Mouse (Mus musculus) heart, embryonic 11.5 days (tissue): ENCODE data around the gene Dhx30. TPM values are rescaled to one million over a fixed set of nuclear protein-coding genes. Genes with fewer than 3 reads are reported as not detected.

Experiments used
- ATAC-seq: fragments of 200-750 bp; cut with Nextera tagmentation; replicated peaks from 2 replicates; pipeline ENCODE4 v1.8.0; 2017; ENCODE audit warnings: moderate library complexity; ENCODE audit not compliant: insufficient number of reproducible peaks, low FRiP score, low TSS enrichment
- H3K27ac ChIP-seq: fragments of 300-500 bp; sonication (generic); 2 replicates; pipeline ENCODE4 v1.5.1; 2014; ENCODE audit warnings: mild to moderate bottlenecking, low read depth, low read length
- H3K27me3 ChIP-seq: fragments of 300-500 bp; sonication (generic); 2 replicates; pipeline ENCODE4 v1.6.1; 2014; ENCODE audit warnings: mild to moderate bottlenecking, low read length, mixed read lengths; ENCODE audit not compliant: control insufficient read depth, insufficient read depth
- H3K36me3 ChIP-seq: fragments of 300-500 bp; sonication (generic); 2 replicates; pipeline ENCODE4 v1.6.1; 2014; ENCODE audit warnings: mild to moderate bottlenecking, low read length, moderate library complexity, mixed read lengths; ENCODE audit not compliant: control insufficient read depth, insufficient read depth
- H3K4me1 ChIP-seq: fragments of 300-500 bp; sonication (generic); 2 replicates; pipeline ENCODE4 v1.6.1; 2014; ENCODE audit warnings: low read length; ENCODE audit not compliant: control insufficient read depth, insufficient read depth
- H3K4me2 ChIP-seq: fragments of 300-500 bp; sonication (generic); 2 replicates; pipeline ENCODE4 v1.6.1; 2014; ENCODE audit warnings: mild to moderate bottlenecking, moderate library complexity
- H3K4me3 ChIP-seq: fragments of 300-500 bp; sonication (generic); 2 replicates; pipeline ENCODE4 v1.5.1; 2014; ENCODE audit warnings: low read depth, low read length
- H3K9ac ChIP-seq: fragments of 300-500 bp; sonication (generic); 2 replicates; pipeline ENCODE4 v1.6.1; 2014; ENCODE audit warnings: mild to moderate bottlenecking, low read depth, low read length, moderate library complexity
- H3K9me3 ChIP-seq: fragments of 300-500 bp; sonication (generic); replicated peaks from 2 replicates; pipeline ENCODE4 v1.6.1; 2016; ENCODE audit warnings: low read length; ENCODE audit not compliant: control insufficient read depth
- WGBS: fragments of 180-500 bp; shearing (Covaris S2); extraction: QIAGEN DNeasy Blood & Tissue Kit; methylation state at CpG from one replicate; pipeline ENCODE4 v1.1.7; 2014; ENCODE audit not compliant: insufficient replicate concordance; 5-methylcytosine and 5-hydroxymethylcytosine counted together
- polyA plus RNA-seq: library from polyadenylated mRNA; unstranded; fragments of >200 nt; fragmentation: Nextera tagmentation; extraction: Ambion mirVana; gene quantifications from 2 replicates; pipeline ENCODE4 v1.2.1, GENCODE M21; 2014

Dhx30 gene
- polyA plus RNA-seq, 1 experiment from 2014 or later: 108 TPM

GRCm38 (mm10) chr9:110116977-110117778, 452 bp downstream of the Dhx30 start, which contains the start of gene Smarcc1:
Smarcc1 (plus strand) TSS chr9:110117708.
- Histone ChIP-seq H3K4me1 (peaks cover 13% of the 10 kb centered on the region), H3K9ac (peak within 1 kb of the TSS; percentile 92), H3K4me2 (peak within 1 kb of the TSS; percentile 87), H3K36me3 (no peaks in the 10 kb centered on the region), H3K27ac (peak within 1 kb of the TSS; percentile 90), H3K4me3 (peak within 1 kb of the TSS; percentile 85), H3K9me3 (no peaks in the 10 kb centered on the region), H3K27me3 (no peaks in the 10 kb centered on the region)
- peak; percentile 95 for ATAC-seq
- 1% methylated on average over 77 of the region's 79 CpGs for WGBS

GRCm38 (mm10) chr9:110116353-110116976, 1.2 kb downstream of the Dhx30 start:
- no peaks in the 10 kb centered on the region for H3K9me3 ChIP-seq
- H3K9ac ChIP-seq: peak overlapping the region; percentile 92
- peak overlapping the region; percentile 90 for H3K27ac ChIP-seq
- peaks cover 13% of the 10 kb centered on the region for H3K4me1 ChIP-seq
- H3K36me3 ChIP-seq: peaks cover 4% of the 10 kb centered on the region; the same call in 1 of the 2 replicates
- no peaks in the 10 kb centered on the region for H3K27me3 ChIP-seq
- peak overlapping the region; percentile 85 for H3K4me3 ChIP-seq
- no peak for ATAC-seq
- peak overlapping the region; percentile 87 for H3K4me2 ChIP-seq
- WGBS: 13% methylated on average over 10 of the region's 10 CpGs

- Histone ChIP-seq H3K4me3 (peak overlapping the region; percentile 82), H3K27me3 (no peaks in the 10 kb centered on the region), H3K27ac (no peak overlapping the region; the same call in 1 of the 2 replicates), H3K4me2 (peak overlapping the region; percentile 85), H3K9me3 (no peaks in the 10 kb centered on the region), H3K9ac (peak overlapping the region; percentile 89), H3K36me3 (peaks cover 17% of the 10 kb centered on the region), H3K4me1 (peaks cover 3% of the 10 kb centered on the region; the same call in 1 of the 2 replicates)
- 3% methylated on average over 41 of the region's 41 CpGs for WGBS
- ATAC-seq: peak; percentile 83
These were observed 16.7 kb downstream of the Dhx30 start for GRCm38 (mm10) chr9:110100627-110101600.

- peaks cover 23% of the 10 kb centered on the region for H3K36me3 ChIP-seq
- no peak overlapping the region for H3K9ac ChIP-seq
- peaks cover 3% of the 10 kb centered on the region; the same call in 1 of the 2 replicates for H3K4me1 ChIP-seq
- no peak overlapping the region for H3K4me2 ChIP-seq
- no peak overlapping the region for H3K27ac ChIP-seq
- H3K4me3 ChIP-seq: no peak overlapping the region
- no peaks in the 10 kb centered on the region for H3K9me3 ChIP-seq
- no peaks in the 10 kb centered on the region for H3K27me3 ChIP-seq
- 93% methylated on average over 3 of the region's 3 CpGs for WGBS
- no peak for ATAC-seq
These were observed 19.8 kb downstream of the Dhx30 start for GRCm38 (mm10) chr9:110097791-110098190.

GRCm38 (mm10) chr9:110094761-110095160, 22.9 kb downstream of the Dhx30 start:
- 92% methylated on average over 4 of the region's 4 CpGs for WGBS
- H3K4me1 ChIP-seq: no peaks in the 10 kb centered on the region
- H3K9ac ChIP-seq: no peak overlapping the region
- ATAC-seq: no peak
- no peaks in the 10 kb centered on the region for H3K27me3 ChIP-seq
- no peak overlapping the region for H3K4me2 ChIP-seq
- peaks cover 50% of the 10 kb centered on the region for H3K36me3 ChIP-seq
- H3K4me3 ChIP-seq: no peak overlapping the region
- H3K27ac ChIP-seq: no peak overlapping the region
- H3K9me3 ChIP-seq: no peaks in the 10 kb centered on the region

GRCm38 (mm10) chr9:110093303-110093702, 24.3 kb downstream of the Dhx30 start:
- WGBS: 80% methylated on average over 4 of the region's 4 CpGs

GRCm38 (mm10) chr9:110085693-110086092, 31.9 kb downstream of the Dhx30 start:
- no peak overlapping the region for H3K9ac ChIP-seq
- 90% methylated on average over 8 of the region's 8 CpGs for WGBS
- H3K36me3 ChIP-seq: peaks cover 78% of the 10 kb centered on the region
- H3K9me3 ChIP-seq: no peaks in the 10 kb centered on the region
- ATAC-seq: no peak
- no peak overlapping the region for H3K27ac ChIP-seq
- H3K4me3 ChIP-seq: no peak overlapping the region
- 0 out of 2 replicates have a peak, but pooled peaks cover 2% of the 10 kb centered on the region for H3K4me1 ChIP-seq
- no peak overlapping the region for H3K4me2 ChIP-seq
- H3K27me3 ChIP-seq: no peaks in the 10 kb centered on the region

More at GRCm38 (mm10) chr9:110093303-110093702, 24.3 kb downstream of the Dhx30 start:
- H3K9me3 ChIP-seq: no peaks in the 10 kb centered on the region
- no peak overlapping the region for H3K4me3 ChIP-seq
- peaks cover 57% of the 10 kb centered on the region for H3K36me3 ChIP-seq
- ATAC-seq: no peak
- H3K9ac ChIP-seq: no peak overlapping the region
- H3K4me1 ChIP-seq: no peaks in the 10 kb centered on the region
- H3K4me2 ChIP-seq: no peak overlapping the region
- H3K27ac ChIP-seq: no peak overlapping the region
- no peaks in the 10 kb centered on the region for H3K27me3 ChIP-seq
